In the genomic region with DNA sequence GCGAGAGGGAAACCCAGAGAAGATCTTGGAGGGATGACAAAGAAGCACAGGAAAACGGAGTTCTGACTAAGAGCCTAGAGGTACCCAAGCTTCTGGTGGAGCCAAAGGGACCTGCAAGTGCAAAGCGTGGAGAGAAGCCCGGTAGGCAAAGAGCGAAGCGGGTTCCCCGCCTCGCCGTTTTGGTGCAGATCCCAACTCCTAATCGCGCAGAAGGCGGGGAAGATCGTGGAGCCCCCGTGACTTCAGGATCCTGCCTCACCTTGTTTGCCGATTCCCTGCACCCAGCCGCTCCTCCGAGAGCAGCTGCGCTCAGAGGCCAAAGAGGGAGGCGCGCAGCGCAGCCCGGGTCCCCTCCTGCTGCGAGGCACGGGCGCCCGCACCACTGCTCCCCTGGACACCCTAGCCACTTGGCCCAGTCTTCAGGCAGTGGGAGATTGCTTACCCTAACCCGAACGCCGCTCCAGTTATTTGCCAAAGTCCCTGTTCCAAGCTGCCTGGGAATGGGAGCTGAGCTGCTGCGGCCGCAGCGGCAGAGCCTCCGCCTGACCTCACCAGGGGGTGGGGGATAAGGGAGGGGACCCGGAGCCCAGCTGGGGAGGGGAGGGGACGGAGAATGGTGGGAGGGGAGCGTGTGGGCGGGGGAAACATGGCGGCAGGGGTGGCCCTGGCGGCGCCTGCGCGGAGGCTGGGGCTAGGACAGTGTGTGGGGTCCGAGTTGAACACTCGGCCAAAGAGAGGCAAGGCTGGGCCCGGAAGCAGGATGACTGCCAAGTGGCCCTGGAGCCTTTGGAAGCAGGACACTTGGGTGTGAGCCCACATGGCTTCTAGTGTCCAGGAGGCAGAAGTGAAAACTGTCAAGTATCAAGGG, we compare ENCODE assay signal across 8 mouse cellular contexts. TPM values are rescaled to one million over a fixed set of nuclear protein-coding genes. Genes with fewer than 3 reads are reported as not detected.
DNase-seq lines count a peak whose midpoint lies in the region; ATAC-seq and TF ChIP-seq lines count a peak whose summit lies in the region.

TSS of gene Klhl13 (minus strand) at position 569 of the 868 bp plus-strand sequence.

- WGBS in embryonic facial prominence, embryonic 14.5 days: 10% methylated on average over 20 of the region's 45 CpGs
- 10% methylated on average over 44 of the region's 45 CpGs for WGBS in limb, embryonic 12.5 days
- 18% methylated on average over 45 of the region's 45 CpGs for WGBS in midbrain, embryonic 14.5 days
- WGBS in stomach, postnatal 0 days: 15% methylated on average over 36 of the region's 45 CpGs

- H3K4me3 ChIP-seq in embryonic facial prominence, embryonic 14.5 days (ENCODE audit: low read depth, low read length): peak within 1 kb of the TSS; percentile 56
- H3K4me3 ChIP-seq in limb, embryonic 12.5 days (replicated peaks): peak within 1 kb of the TSS; percentile 56
- peak within 1 kb of the TSS; percentile 52 for H3K4me3 ChIP-seq in midbrain, embryonic 14.5 days (replicated peaks; ENCODE audit: low read depth, low read length)
- peak within 1 kb of the TSS; percentile 52 for H3K4me3 ChIP-seq in stomach, postnatal 0 days (ENCODE audit: low read depth, low read length)

- peak; percentile 49; the same call in 1 of the 2 replicates for ATAC-seq in cerebellum, adult (ENCODE audit: insufficient number of reproducible peaks, low FRiP score, low TSS enrichment)
- ATAC-seq in embryonic facial prominence, embryonic 14.5 days (ENCODE audit: low read depth): peak; percentile 93
- peak; percentile 90 for ATAC-seq in limb, embryonic 12.5 days (ENCODE audit: insufficient number of reproducible peaks, insufficient read depth, low FRiP score, low TSS enrichment, low read depth)
- ATAC-seq in midbrain, embryonic 14.5 days (ENCODE audit: low FRiP score, low TSS enrichment): peak; percentile 88
- peak; percentile 81 for ATAC-seq in stomach, postnatal 0 days (ENCODE audit: low FRiP score, low TSS enrichment)
- ATAC-seq in megakaryocyte-erythroid progenitor cell, adult 5-6 weeks (replicated peaks; ENCODE audit: low FRiP score, low TSS enrichment, poor library complexity, severe bottlenecking): no peak

- H3K9me3 ChIP-seq in embryonic facial prominence, embryonic 14.5 days (ENCODE audit: control insufficient read depth, low read length): no peaks in the 10 kb centered on the region
- no peaks in the 10 kb centered on the region; the same call in 1 of the 2 replicates for H3K9me3 ChIP-seq in limb, embryonic 12.5 days
- H3K9me3 ChIP-seq in midbrain, embryonic 14.5 days (ENCODE audit: control insufficient read depth, low read length): no peaks in the 10 kb centered on the region
- H3K9me3 ChIP-seq in stomach, postnatal 0 days (ENCODE audit: control insufficient read depth, low read length): no peaks in the 10 kb centered on the region

- no peak for TF ChIP-seq CTCF in stomach, postnatal 0 days (IDR thresholded peaks at IDR 0.05; ENCODE audit: low read depth)

- peak; percentile 80 for DNase-seq in embryonic facial prominence, embryonic 14.5 days (ENCODE audit: low spot score)
- DNase-seq in heart, adult 9 months (ENCODE audit: low spot score in 2 of 2): peak; percentile 70 to 75
- DNase-seq in kidney, adult 8-10 months: peak; percentile 24 to 30
- DNase-seq in midbrain, embryonic 14.5 days: peak; percentile 70
- DNase-seq in stomach, postnatal 0 days (ENCODE audit: low spot score): peak; percentile 57

- H3K4me2 ChIP-seq in embryonic facial prominence, embryonic 14.5 days (ENCODE audit: low read depth, low read length): peak within 1 kb of the TSS; percentile 51
- H3K4me2 ChIP-seq in limb, embryonic 12.5 days: peak within 1 kb of the TSS; percentile 50
- peak within 1 kb of the TSS; percentile 54 for H3K4me2 ChIP-seq in midbrain, embryonic 14.5 days (ENCODE audit: low read length)
- H3K4me2 ChIP-seq in stomach, postnatal 0 days (replicated peaks; ENCODE audit: low read depth): peak within 1 kb of the TSS; percentile 55

- H3K27me3 ChIP-seq in embryonic facial prominence, embryonic 14.5 days (replicated peaks; ENCODE audit: control insufficient read depth, insufficient read depth, low read length): no peaks in the 10 kb centered on the region
- no peaks in the 10 kb centered on the region for H3K27me3 ChIP-seq in limb, embryonic 12.5 days
- no peaks in the 10 kb centered on the region for H3K27me3 ChIP-seq in midbrain, embryonic 14.5 days (ENCODE audit: control insufficient read depth, insufficient read depth, low read length)
- no peaks in the 10 kb centered on the region for H3K27me3 ChIP-seq in stomach, postnatal 0 days (ENCODE audit: control insufficient read depth, insufficient read depth, low read length)

- H3K36me3 ChIP-seq in embryonic facial prominence, embryonic 14.5 days (ENCODE audit: control insufficient read depth, insufficient read depth, low read length): no peaks in the 10 kb centered on the region
- no peaks in the 10 kb centered on the region for H3K36me3 ChIP-seq in limb, embryonic 12.5 days
- no peaks in the 10 kb centered on the region for H3K36me3 ChIP-seq in midbrain, embryonic 14.5 days (ENCODE audit: control insufficient read depth, insufficient read depth, low read length)
- H3K36me3 ChIP-seq in stomach, postnatal 0 days (ENCODE audit: control insufficient read depth, insufficient read depth, low read length): no peaks in the 10 kb centered on the region

- H3K4me1 ChIP-seq in embryonic facial prominence, embryonic 14.5 days (ENCODE audit: control insufficient read depth, insufficient read depth, low read length): no peaks in the 10 kb centered on the region
- H3K4me1 ChIP-seq in limb, embryonic 12.5 days (replicated peaks): no peaks in the 10 kb centered on the region
- no peaks in the 10 kb centered on the region for H3K4me1 ChIP-seq in midbrain, embryonic 14.5 days (ENCODE audit: control insufficient read depth, insufficient read depth, low read length)
- H3K4me1 ChIP-seq in stomach, postnatal 0 days (replicated peaks; ENCODE audit: control insufficient read depth, insufficient read depth): no peaks in the 10 kb centered on the region

- no peak for TF ChIP-seq EP300 in stomach, postnatal 0 days (optimal IDR thresholded peaks at IDR 0.05)

- H3K9ac ChIP-seq in embryonic facial prominence, embryonic 14.5 days (ENCODE audit: low read depth, low read length): peak within 1 kb of the TSS; percentile 69
- H3K9ac ChIP-seq in limb, embryonic 12.5 days (replicated peaks): peak within 1 kb of the TSS; percentile 63
- H3K9ac ChIP-seq in midbrain, embryonic 14.5 days (replicated peaks; ENCODE audit: low read length): peak within 1 kb of the TSS; percentile 65
- H3K9ac ChIP-seq in stomach, postnatal 0 days (ENCODE audit: low read length): peak within 1 kb of the TSS; percentile 63

- peak within 1 kb of the TSS; percentile 80 for H3K27ac ChIP-seq in embryonic facial prominence, embryonic 14.5 days (replicated peaks; ENCODE audit: low read depth, low read length)
- peak within 1 kb of the TSS; percentile 86 for H3K27ac ChIP-seq in limb, embryonic 12.5 days
- peak within 1 kb of the TSS; percentile 73 for H3K27ac ChIP-seq in midbrain, embryonic 14.5 days (replicated peaks; ENCODE audit: low read depth, low read length)
- peak within 1 kb of the TSS; percentile 67; the same call in 1 of the 2 replicates for H3K27ac ChIP-seq in stomach, postnatal 0 days (replicated peaks)

RNA-seq across cellular contexts. Expression of gene Klhl13, which starts in this region (rescaled TPM):
- 143 and 151 TPM in 2 replicates for polyA plus RNA-seq in embryonic facial prominence, embryonic 14.5 days (2014; fragmentation: Nextera tagmentation; extraction: Ambion mirVana)
- polyA plus RNA-seq in limb, embryonic 12.5 days (2016; fragmentation: Nextera tagmentation; extraction: Ambion mirVana): 60.5 and 69.8 TPM in 2 replicates
- polyA plus RNA-seq in midbrain, embryonic 14.5 days (2014; fragmentation: Nextera tagmentation; extraction: Ambion mirVana): 170 and 211 TPM in 2 replicates
- polyA plus RNA-seq in stomach, postnatal 0 days (2015; fragmentation: Nextera tagmentation; extraction: Ambion mirVana): 10.5 and 11.7 TPM in 2 replicates
- total RNA-seq in megakaryocyte-erythroid progenitor cell, adult 5-6 weeks (2014; fragmentation: Nextera tagmentation): not detected in 2 replicates
- total RNA-seq in megakaryocyte-erythroid progenitor cell, adult 5-6 weeks (2017): not detected in 2 replicates

Comparison
In these comparisons a context has a peak if more than half of its experiments do, and no peak if none do; other contexts are left out.
1. DNase-seq: peak in every context shown above with its lines; median percentile 80 in embryonic facial prominence, embryonic 14.5 days; 72 in heart, adult 9 months; 70 in midbrain, embryonic 14.5 days; 57 in stomach, postnatal 0 days; 27 in kidney, adult 8-10 months.